In genomic region chr3:68372925-68373324, GRCm38 (mm10) we compare ENCODE assay signal across 22 mouse cellular contexts.
"Had no signal": no experiment of that assay in that cellular context is flagged by ENCODE, and none has a peak within 500 bp of the region (broad histone marks: within the 10 kb centered on the region; RNA-seq: fewer than 3 reads in every experiment).

No protein-coding gene starts in this region.

- H3K4me2 ChIP-seq: intestine, embryonic 15.5 days; limb, embryonic 12.5 days; limb, embryonic 15.5 days; liver, embryonic 11.5 days; midbrain, embryonic 13.5 days; neural tube, embryonic 13.5 days; stomach, embryonic 15.5 days had no signal

- ATAC-seq: intestine, embryonic 15.5 days; liver, postnatal 0 days; midbrain, embryonic 13.5 days; midbrain, embryonic 16.5 days had no signal

- H3K9me3 ChIP-seq: intestine, embryonic 15.5 days; limb, embryonic 12.5 days; limb, embryonic 15.5 days; megakaryocyte, embryonic 14.5 days; midbrain, embryonic 10.5 days; midbrain, embryonic 13.5 days; stomach, embryonic 15.5 days had no signal

- DNase-seq: kidney, adult 11 months; kidney, adult 9 months; kidney, postnatal 25 days; layer of hippocampus, adult 9-11 months; liver, postnatal 0 days; retina, postnatal 1 day; right cerebral cortex, postnatal 25 days; spleen, adult 18-20 months; thymus, postnatal 25 days had no signal

- H3K4me3 ChIP-seq: intestine, embryonic 15.5 days; layer of hippocampus, adult 2 months; limb, embryonic 12.5 days; limb, embryonic 15.5 days; megakaryocyte, embryonic 14.5 days; midbrain, embryonic 10.5 days; midbrain, embryonic 13.5 days; myocyte; neural tube, embryonic 13.5 days; stomach, embryonic 15.5 days had no signal

- H3K36me3 ChIP-seq: intestine, embryonic 15.5 days; limb, embryonic 12.5 days; limb, embryonic 15.5 days; midbrain, embryonic 10.5 days; midbrain, embryonic 13.5 days; neural tube, embryonic 13.5 days; stomach, embryonic 15.5 days had no signal

- H3K4me1 ChIP-seq: intestine, embryonic 15.5 days; limb, embryonic 12.5 days; limb, embryonic 15.5 days; stomach, embryonic 15.5 days had no signal

- H3K9ac ChIP-seq: intestine, embryonic 15.5 days; limb, embryonic 12.5 days; limb, embryonic 15.5 days; liver, embryonic 14.5 days; liver, postnatal 0 days; midbrain, embryonic 13.5 days; neural tube, embryonic 13.5 days; stomach, embryonic 15.5 days had no signal

- H3K27ac ChIP-seq: intestine, embryonic 15.5 days; layer of hippocampus, adult 2 months; limb, embryonic 12.5 days; limb, embryonic 15.5 days; liver, embryonic 14.5 days; midbrain, embryonic 10.5 days; midbrain, embryonic 13.5 days; neural tube, embryonic 13.5 days; stomach, embryonic 15.5 days had no signal

- H3K27me3 ChIP-seq: intestine, embryonic 15.5 days; limb, embryonic 12.5 days; limb, embryonic 15.5 days; midbrain, embryonic 13.5 days; neural tube, embryonic 13.5 days; stomach, embryonic 15.5 days had no signal
